Mouse (Mus musculus) heart, postnatal 0 days (tissue): ENCODE results near the gene Jdp2. TPM values are rescaled to one million over a fixed set of nuclear protein-coding genes. Genes with fewer than 3 reads are reported as not detected.

Source experiments
- ATAC-seq: fragments of 200-750 bp; cut with Nextera tagmentation; 2 replicates; pipeline ENCODE4 v1.8.0; 2017; ENCODE audit warnings: low read depth, moderate number of reproducible peaks, moderate library complexity; ENCODE audit not compliant: insufficient read depth
- DNase-seq: peaks from one replicate; pipeline ENCODE4 v3.0.0-alpha.2; 2016; ENCODE audit warnings: low spot score
- H3K27ac ChIP-seq: fragments of 300-500 bp; sonication (generic); 2 replicates; pipeline ENCODE4 v1.5.1; 2014; ENCODE audit warnings: low read depth, mild to moderate bottlenecking
- H3K27me3 ChIP-seq: fragments of 300-500 bp; sonication (generic); 2 replicates; pipeline ENCODE4 v1.6.1; 2014; ENCODE audit warnings: low read length, mixed read lengths; ENCODE audit not compliant: control insufficient read depth, insufficient read depth
- H3K36me3 ChIP-seq: fragments of 300-500 bp; sonication (generic); replicated peaks from 2 replicates; pipeline ENCODE4 v1.6.1; 2014; ENCODE audit warnings: low read length, mixed read lengths; ENCODE audit not compliant: control insufficient read depth, insufficient read depth
- H3K4me1 ChIP-seq: fragments of 300-500 bp; sonication (generic); 2 replicates; pipeline ENCODE4 v1.6.1; 2014; ENCODE audit warnings: antibody characterized with exemption; ENCODE audit not compliant: control insufficient read depth, insufficient read depth
- H3K4me2 ChIP-seq: fragments of 300-500 bp; sonication (generic); 2 replicates; pipeline ENCODE4 v1.6.1; 2014; ENCODE audit warnings: low read depth, mild to moderate bottlenecking, low read length, moderate library complexity
- H3K4me3 ChIP-seq: fragments of 300-500 bp; sonication (generic); 2 replicates; pipeline ENCODE4 v1.5.1; 2014; ENCODE audit warnings: low read depth, low read length
- H3K9ac ChIP-seq: fragments of 300-500 bp; sonication (generic); replicated peaks from 2 replicates; pipeline ENCODE4 v1.6.1; 2014; ENCODE audit warnings: low read depth, low read length, mixed read lengths
- H3K9me3 ChIP-seq: fragments of 300-500 bp; sonication (generic); replicated peaks from 2 replicates; pipeline ENCODE4 v1.6.1; 2016; ENCODE audit warnings: low read length; ENCODE audit not compliant: control insufficient read depth
- CTCF ChIP-seq: IDR thresholded peaks from 2 replicates; pipeline ENCODE4 v1.5.1; 2016; ENCODE audit warnings: antibody characterized with exemption, control low read depth, low read depth
- EP300 ChIP-seq: IDR thresholded peaks from 2 replicates; pipeline ENCODE4 v1.6.1; 2016; ENCODE audit warnings: antibody characterized with exemption, low read depth
- WGBS: fragments of 180-500 bp; shearing (Covaris S2); extraction: QIAGEN DNeasy Blood & Tissue Kit; methylation state at CpG from one replicate; pipeline ENCODE4 v1.1.7; 2014; 5-methylcytosine and 5-hydroxymethylcytosine counted together
- polyA plus RNA-seq: library from polyadenylated mRNA; unstranded; fragments of >200 nt; fragmentation: Nextera tagmentation; extraction: Ambion mirVana; gene quantifications from 2 replicates; pipeline ENCODE4 v1.2.1, GENCODE M21; 2015
- total RNA-seq: library from RNA; depleted of rRNA; stranded (reverse); fragments of >200 nt; gene quantifications from 2 replicates; pipeline ENCODE4 v1.2.3, GENCODE M21; 2014; ENCODE audit warnings: low replicate concordance

The Jdp2 gene
- total and polyA plus RNA-seq, 2 experiments from 2014 or later = 0.44 to 17.9 TPM

GRCm38 (mm10) chr12:85679117-85679516 lies 80.3 kb downstream of the Jdp2 start:
- H3K4me1 ChIP-seq = no peaks in the 10 kb centered on the region

DNA sequence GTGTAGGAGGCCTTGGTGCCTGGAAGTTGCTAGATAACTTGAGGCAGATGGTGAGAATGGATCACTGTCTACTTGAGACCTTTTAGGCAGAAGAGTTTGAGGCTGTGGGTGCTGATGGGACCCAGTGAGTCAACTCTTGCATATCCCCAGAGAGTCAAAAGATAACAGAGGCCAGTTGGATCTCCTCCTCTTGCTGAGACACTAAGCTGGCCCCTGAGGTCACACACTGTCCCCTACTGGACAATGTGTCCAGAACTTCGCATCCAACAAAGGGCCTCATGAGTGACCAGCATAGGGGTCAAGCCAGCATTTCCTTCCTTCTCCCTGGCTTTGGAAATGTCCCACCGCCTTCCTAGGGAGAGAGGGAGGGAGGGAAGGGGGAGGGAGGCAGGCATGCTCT lies 81.0 kb downstream of the Jdp2 start:
- H3K36me3 ChIP-seq = no peaks in the 10 kb centered on the region
- peaks cover 3% of the 10 kb centered on the region; the same call in 1 of the 2 replicates for H3K4me1 ChIP-seq
- no peaks in the 10 kb centered on the region; the same call in 1 of the 2 replicates for H3K9me3 ChIP-seq
- 71% methylated on average over 1 of the region's 2 CpGs for WGBS
- H3K9ac ChIP-seq = no peak overlapping the region
- TF ChIP-seq EP300 = no peak
- TF ChIP-seq CTCF = no peak
- no peaks in the 10 kb centered on the region for H3K27me3 ChIP-seq
- no peak overlapping the region for H3K4me3 ChIP-seq
- H3K4me2 ChIP-seq = no peak overlapping the region
- ATAC-seq = no peak
- H3K27ac ChIP-seq = no peak overlapping the region
- no peak for DNase-seq

More at GRCm38 (mm10) chr12:85679117-85679516, 80.3 kb downstream of the Jdp2 start:
- 90% methylated on average over 5 of the region's 5 CpGs for WGBS
- Histone ChIP-seq H3K27me3 (no peaks in the 10 kb centered on the region), H3K27ac (no peak overlapping the region), H3K4me2 (no peak overlapping the region), H3K9me3 (no peaks in the 10 kb centered on the region; the same call in 1 of the 2 replicates), H3K4me3 (no peak overlapping the region), H3K9ac (no peak overlapping the region), H3K36me3 (no peaks in the 10 kb centered on the region)
- DNase-seq (no peak), ATAC-seq (no peak)
- no peak for TF ChIP-seq EP300

- Histone ChIP-seq H3K4me2 (no peak overlapping the region), H3K9me3 (no peaks in the 10 kb centered on the region; the same call in 1 of the 2 replicates), H3K9ac (no peak overlapping the region), H3K36me3 (no peaks in the 10 kb centered on the region), H3K4me1 (peaks cover 6% of the 10 kb centered on the region; the same call in 1 of the 2 replicates), H3K4me3 (no peak overlapping the region), H3K27ac (no peak overlapping the region), H3K27me3 (no peaks in the 10 kb centered on the region)
- TF ChIP-seq CTCF (no peak), EP300 (no peak)
- 36% methylated on average over 2 of the region's 2 CpGs for WGBS
- no peak for DNase-seq
- ATAC-seq = no peak
These were observed 83.5 kb downstream of the Jdp2 start for GRCm38 (mm10) chr12:85682328-85682727.

GRCm38 (mm10) chr12:85684411-85685275 lies 85.8 kb downstream of the Jdp2 start:
- no peaks in the 10 kb centered on the region for H3K36me3 ChIP-seq
- no peak overlapping the region for H3K4me3 ChIP-seq
- H3K9me3 ChIP-seq = no peaks in the 10 kb centered on the region
- no peaks in the 10 kb centered on the region for H3K27me3 ChIP-seq
- peak; percentile 70; the same call in 1 of the 2 replicates for ATAC-seq
- H3K4me2 ChIP-seq = no peak overlapping the region
- DNase-seq = peak; percentile 64
- H3K9ac ChIP-seq = no peak overlapping the region
- 40% methylated on average over 16 of the region's 16 CpGs for WGBS
- TF ChIP-seq CTCF (no peak), EP300 (no peak)
- peak overlapping the region; percentile 14; the same call in 1 of the 2 replicates for H3K27ac ChIP-seq
- H3K4me1 ChIP-seq = peaks cover 6% of the 10 kb centered on the region; the same call in 1 of the 2 replicates

DNA sequence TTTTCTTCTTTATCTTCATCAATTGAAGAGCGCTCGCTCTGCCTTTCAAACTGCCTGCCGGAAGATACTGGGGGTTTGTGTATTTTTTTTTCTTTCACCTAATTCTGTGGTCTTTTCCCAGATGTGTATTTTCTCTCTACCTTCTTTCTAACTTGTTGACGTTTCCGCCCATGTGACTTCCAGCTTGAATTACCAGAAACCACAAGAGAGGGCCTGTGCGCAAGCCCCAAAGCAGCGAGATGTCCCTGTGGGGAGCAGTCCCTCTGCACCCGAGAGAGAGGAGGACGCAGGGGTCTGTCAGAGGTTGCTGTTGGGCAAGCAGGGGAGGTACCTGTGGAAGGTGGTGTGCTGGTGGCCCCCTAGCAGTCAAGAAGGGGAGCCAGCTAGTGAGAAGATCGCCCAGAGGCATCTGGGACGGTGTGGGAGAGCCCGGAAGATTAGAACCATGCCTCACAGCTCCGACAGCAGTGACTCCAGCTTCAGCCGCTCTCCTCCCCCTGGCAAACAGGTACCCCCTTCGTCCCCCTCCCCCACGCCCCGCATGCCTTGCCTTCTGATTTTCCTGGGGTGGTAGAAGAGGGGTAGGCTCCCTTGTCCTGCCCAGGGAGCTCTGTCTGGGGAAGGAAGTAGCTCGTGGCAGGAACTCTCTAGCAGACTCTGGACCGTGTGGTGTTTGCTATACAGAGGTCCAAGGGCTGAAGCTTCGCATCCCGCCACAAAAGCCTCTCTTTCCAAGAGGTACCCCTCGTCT lies 87.8 kb downstream of the Jdp2 start, which contains the start of gene Batf:
TSS of gene Batf (plus strand) at position 204 of the 751 bp plus-strand sequence.
- ATAC-seq = no peak
- Histone ChIP-seq H3K9me3 (no peaks in the 10 kb centered on the region), H3K27me3 (no peaks in the 10 kb centered on the region), H3K27ac (no peak within 1 kb of the TSS), H3K4me3 (peak within 1 kb of the TSS; percentile 21), H3K9ac (0 out of 2 replicates have a peak within 1 kb of the TSS, but pooled peaks have one; percentile 45), H3K4me2 (peak within 1 kb of the TSS; percentile 57), H3K4me1 (peaks cover 6% of the 10 kb centered on the region; the same call in 1 of the 2 replicates), H3K36me3 (no peaks in the 10 kb centered on the region)
- DNase-seq = no peak
- 31% methylated on average over 22 of the region's 22 CpGs for WGBS
- TF ChIP-seq EP300 (no peak), CTCF (no peak)
